Mouse (Mus musculus): ENCODE results near the gene Dot1l. TPM values are rescaled to one million over a fixed set of nuclear protein-coding genes. Genes with fewer than 3 reads are reported as not detected.

Gene Dot1l
- polyA plus RNA-seq, 1 experiment from 2014 or later: 23.0 TPM

GRCm38 (mm10) chr10:80741146-80741545 is 13.9 kb upstream of the Dot1l start:
- Histone ChIP-seq H3K4me1 (ENCODE audit: control insufficient read depth, insufficient read depth, low read length) (peaks cover 10% of the 10 kb centered on the region), H3K27ac (replicated peaks; ENCODE audit: low read depth, low read length) (no peak overlapping the region), H3K27me3 (ENCODE audit: control insufficient read depth, insufficient read depth, low read length) (no peaks in the 10 kb centered on the region), H3K9ac (ENCODE audit: low read length) (peak overlapping the region; percentile 91), H3K9me3 (ENCODE audit: control insufficient read depth, low read length) (no peaks in the 10 kb centered on the region), H3K4me3 (ENCODE audit: low read depth, low read length) (peak overlapping the region; percentile 100), H3K36me3 (ENCODE audit: control insufficient read depth, insufficient read depth, low read length) (peaks cover 4% of the 10 kb centered on the region; the same call in 1 of the 2 replicates), H3K4me2 (ENCODE audit: low read depth, severe bottlenecking) (peak overlapping the region; percentile 92)
- ATAC-seq (ENCODE audit: insufficient number of reproducible peaks, low FRiP score, low TSS enrichment, low read depth) (no peak), DNase-seq (ENCODE audit: low spot score) (no peak)
- WGBS: 36% methylated on average over 5 of the region's 5 CpGs

GRCm38 (mm10) chr10:80741634-80742179 is 13.3 kb upstream of the Dot1l start:
- H3K9ac ChIP-seq (ENCODE audit: low read length): peak overlapping the region; percentile 91
- H3K9me3 ChIP-seq (ENCODE audit: control insufficient read depth, low read length): no peaks in the 10 kb centered on the region
- H3K4me3 ChIP-seq (ENCODE audit: low read depth, low read length): peak overlapping the region; percentile 100
- H3K4me1 ChIP-seq (ENCODE audit: control insufficient read depth, insufficient read depth, low read length): peaks cover 10% of the 10 kb centered on the region
- peak overlapping the region; percentile 92 for H3K4me2 ChIP-seq (ENCODE audit: low read depth, severe bottlenecking)
- no peaks in the 10 kb centered on the region for H3K27me3 ChIP-seq (ENCODE audit: control insufficient read depth, insufficient read depth, low read length)
- WGBS: under 1% methylated on average over 46 of the region's 46 CpGs
- DNase-seq (ENCODE audit: low spot score): no peak
- no peak; the same call in 1 of the 2 replicates for ATAC-seq (ENCODE audit: insufficient number of reproducible peaks, low FRiP score, low TSS enrichment, low read depth)
- no peak overlapping the region for H3K27ac ChIP-seq (replicated peaks; ENCODE audit: low read depth, low read length)
- peaks cover 2% of the 10 kb centered on the region; the same call in 1 of the 2 replicates for H3K36me3 ChIP-seq (ENCODE audit: control insufficient read depth, insufficient read depth, low read length)

- Histone ChIP-seq H3K36me3 (ENCODE audit: control insufficient read depth, insufficient read depth, low read length) (no peaks in the 10 kb centered on the region), H3K4me2 (ENCODE audit: low read depth, severe bottlenecking) (peak within 1 kb of the TSS; percentile 92), H3K4me3 (ENCODE audit: low read depth, low read length) (peak within 1 kb of the TSS; percentile 100), H3K4me1 (ENCODE audit: control insufficient read depth, insufficient read depth, low read length) (peaks cover 10% of the 10 kb centered on the region), H3K9me3 (ENCODE audit: control insufficient read depth, low read length) (no peaks in the 10 kb centered on the region), H3K27me3 (ENCODE audit: control insufficient read depth, insufficient read depth, low read length) (no peaks in the 10 kb centered on the region), H3K27ac (replicated peaks; ENCODE audit: low read depth, low read length) (no peak within 1 kb of the TSS), H3K9ac (ENCODE audit: low read length) (peak within 1 kb of the TSS; percentile 91)
- peak; percentile 98 for DNase-seq (ENCODE audit: low spot score)
- WGBS: 3% methylated on average over 24 of the region's 25 CpGs
- peak; percentile 99 for ATAC-seq (ENCODE audit: insufficient number of reproducible peaks, low FRiP score, low TSS enrichment, low read depth)
Observed at GRCm38 (mm10) chr10:80742180-80742978, 12.6 kb upstream of the Dot1l start, which contains the start of gene Ap3d1. Ap3d1 (minus strand) TSS chr10:80742264.

GRCm38 (mm10) chr10:80744262-80744661 is 10.7 kb upstream of the Dot1l start:
- Histone ChIP-seq H3K27ac (replicated peaks; ENCODE audit: low read depth, low read length) (no peak overlapping the region), H3K4me3 (ENCODE audit: low read depth, low read length) (no peak overlapping the region), H3K36me3 (ENCODE audit: control insufficient read depth, insufficient read depth, low read length) (no peaks in the 10 kb centered on the region), H3K27me3 (ENCODE audit: control insufficient read depth, insufficient read depth, low read length) (no peaks in the 10 kb centered on the region), H3K4me1 (ENCODE audit: control insufficient read depth, insufficient read depth, low read length) (peaks cover 10% of the 10 kb centered on the region), H3K4me2 (ENCODE audit: low read depth, severe bottlenecking) (no peak overlapping the region), H3K9me3 (ENCODE audit: control insufficient read depth, low read length) (no peaks in the 10 kb centered on the region), H3K9ac (ENCODE audit: low read length) (no peak overlapping the region)
- DNase-seq (ENCODE audit: low spot score): peak; percentile 31
- WGBS: 39% methylated on average over 5 of the region's 5 CpGs
- ATAC-seq (ENCODE audit: insufficient number of reproducible peaks, low FRiP score, low TSS enrichment, low read depth): no peak

GRCm38 (mm10) chr10:80747410-80747809 is 7.6 kb upstream of the Dot1l start:
- no peaks in the 10 kb centered on the region for H3K27me3 ChIP-seq (ENCODE audit: control insufficient read depth, insufficient read depth, low read length)
- H3K4me2 ChIP-seq (ENCODE audit: low read depth, severe bottlenecking): no peak overlapping the region
- peak; percentile 85 for DNase-seq (ENCODE audit: low spot score)
- H3K9ac ChIP-seq (ENCODE audit: low read length): no peak overlapping the region
- no peak for ATAC-seq (ENCODE audit: insufficient number of reproducible peaks, low FRiP score, low TSS enrichment, low read depth)
- H3K9me3 ChIP-seq (ENCODE audit: control insufficient read depth, low read length): no peaks in the 10 kb centered on the region
- H3K4me1 ChIP-seq (ENCODE audit: control insufficient read depth, insufficient read depth, low read length): peaks cover 8% of the 10 kb centered on the region
- H3K4me3 ChIP-seq (ENCODE audit: low read depth, low read length): no peak overlapping the region
- no peaks in the 10 kb centered on the region for H3K36me3 ChIP-seq (ENCODE audit: control insufficient read depth, insufficient read depth, low read length)
- WGBS: 14% methylated on average over 3 of the region's 3 CpGs
- no peak overlapping the region for H3K27ac ChIP-seq (replicated peaks; ENCODE audit: low read depth, low read length)

GRCm38 (mm10) chr10:80748609-80749008 is 6.4 kb upstream of the Dot1l start:
- whole genome bisulfite sequencing: 7% methylated on average over 6 of the region's 6 CpGs
- Histone ChIP-seq H3K4me1 (ENCODE audit: control insufficient read depth, insufficient read depth, low read length) (peaks cover 9% of the 10 kb centered on the region), H3K4me2 (ENCODE audit: low read depth, severe bottlenecking) (no peak overlapping the region), H3K36me3 (ENCODE audit: control insufficient read depth, insufficient read depth, low read length) (no peaks in the 10 kb centered on the region), H3K27ac (replicated peaks; ENCODE audit: low read depth, low read length) (no peak overlapping the region), H3K4me3 (ENCODE audit: low read depth, low read length) (no peak overlapping the region), H3K9me3 (ENCODE audit: control insufficient read depth, low read length) (no peaks in the 10 kb centered on the region), H3K27me3 (ENCODE audit: control insufficient read depth, insufficient read depth, low read length) (no peaks in the 10 kb centered on the region), H3K9ac (ENCODE audit: low read length) (no peak overlapping the region)
- DNase-seq (ENCODE audit: low spot score) (peak; percentile 85), ATAC-seq (ENCODE audit: insufficient number of reproducible peaks, low FRiP score, low TSS enrichment, low read depth) (no peak)

GRCm38 (mm10) chr10:80751188-80751832 is 3.7 kb upstream of the Dot1l start:
- ATAC-seq (ENCODE audit: insufficient number of reproducible peaks, low FRiP score, low TSS enrichment, low read depth): no peak
- H3K4me3 ChIP-seq (ENCODE audit: low read depth, low read length): peak overlapping the region; percentile 12; the same call in 1 of the 2 replicates
- 13% methylated on average over 16 of the region's 16 CpGs for WGBS

GRCm38 (mm10) chr10:80752079-80752625 is 2.9 kb upstream of the Dot1l start:
- H3K9ac ChIP-seq (ENCODE audit: low read length): no peak overlapping the region
- peak overlapping the region; percentile 35 for H3K4me2 ChIP-seq (ENCODE audit: low read depth, severe bottlenecking)
- peak overlapping the region; percentile 12; the same call in 1 of the 2 replicates for H3K4me3 ChIP-seq (ENCODE audit: low read depth, low read length)
- H3K4me1 ChIP-seq (ENCODE audit: control insufficient read depth, insufficient read depth, low read length): peaks cover 23% of the 10 kb centered on the region
- WGBS: 5% methylated on average over 6 of the region's 6 CpGs
- no peaks in the 10 kb centered on the region for H3K27me3 ChIP-seq (ENCODE audit: control insufficient read depth, insufficient read depth, low read length)
- no peaks in the 10 kb centered on the region for H3K36me3 ChIP-seq (ENCODE audit: control insufficient read depth, insufficient read depth, low read length)
- no peak overlapping the region for H3K27ac ChIP-seq (replicated peaks; ENCODE audit: low read depth, low read length)
- ATAC-seq (ENCODE audit: insufficient number of reproducible peaks, low FRiP score, low TSS enrichment, low read depth) (peak; percentile 53), DNase-seq (ENCODE audit: low spot score) (peak; percentile 79)
- no peaks in the 10 kb centered on the region for H3K9me3 ChIP-seq (ENCODE audit: control insufficient read depth, low read length)

More at GRCm38 (mm10) chr10:80751188-80751832, 3.7 kb upstream of the Dot1l start:
- Histone ChIP-seq H3K27me3 (ENCODE audit: control insufficient read depth, insufficient read depth, low read length) (no peaks in the 10 kb centered on the region), H3K4me1 (ENCODE audit: control insufficient read depth, insufficient read depth, low read length) (peaks cover 15% of the 10 kb centered on the region), H3K27ac (replicated peaks; ENCODE audit: low read depth, low read length) (no peak overlapping the region), H3K36me3 (ENCODE audit: control insufficient read depth, insufficient read depth, low read length) (no peaks in the 10 kb centered on the region), H3K4me2 (ENCODE audit: low read depth, severe bottlenecking) (peak overlapping the region; percentile 35), H3K9me3 (ENCODE audit: control insufficient read depth, low read length) (no peaks in the 10 kb centered on the region), H3K9ac (ENCODE audit: low read length) (no peak overlapping the region)
- peak; percentile 34 for DNase-seq (ENCODE audit: low spot score)
